In genomic region chrX:36587304-36588209, GRCm38 (mm10) we compare ENCODE assay signal across 12 mouse cellular contexts. TPM values are rescaled to one million over a fixed set of nuclear protein-coding genes. Genes with fewer than 3 reads are reported as not detected.
DNase-seq lines count a peak whose midpoint lies in the region; ATAC-seq lines count a peak whose summit lies in the region.
"Had no signal": no experiment of that assay in that cellular context is flagged by ENCODE, and none has a peak within 500 bp of the region (broad histone marks: within the 10 kb centered on the region; RNA-seq: fewer than 3 reads in every experiment).

No protein-coding gene starts in this region.

- DNase-seq in left cerebral cortex, postnatal 10 days (ENCODE audit: extremely low spot score in 1 of 2, low spot score in 2 of 2), result peak; percentile 22 to 39
- no peak for DNase-seq in left cerebral cortex, adult 9 months (ENCODE audit: low spot score in 2 of 2)
- peak; percentile 52 for DNase-seq in brain, embryonic 18.5 days (ENCODE audit: low read depth, low spot score)
- DNase-seq in frontal cortex, postnatal 10 days (ENCODE audit: low spot score in 2 of 2), result no peak
- no peak for DNase-seq in urinary bladder, postnatal 25 days (ENCODE audit: low spot score)
- no peak for DNase-seq in heart, postnatal 36 days
- DNase-seq: cerebellum, adult 2 months; gastrocnemius, postnatal 14 days had no signal

- no peak overlapping the region for H3K4me3 ChIP-seq in hindbrain, embryonic 13.5 days
- H3K4me3 ChIP-seq in midbrain, embryonic 15.5 days, result no peak overlapping the region
- H3K4me3 ChIP-seq: megakaryocyte, embryonic 14.5 days had no signal

- no peaks in the 10 kb centered on the region for H3K9me3 ChIP-seq in hindbrain, embryonic 13.5 days
- H3K9me3 ChIP-seq in midbrain, embryonic 15.5 days, result no peaks in the 10 kb centered on the region
- H3K9me3 ChIP-seq: megakaryocyte, embryonic 14.5 days had no signal

- peaks cover 3% of the 10 kb centered on the region; the same call in 1 of the 2 replicates for H3K4me1 ChIP-seq in hindbrain, embryonic 13.5 days (replicated peaks)
- H3K4me1 ChIP-seq in midbrain, embryonic 15.5 days, result peaks cover 10% of the 10 kb centered on the region

- intact Hi-C loops in left cerebral cortex, postnatal 10 days (cut with DNase I), result no loop called here
- intact Hi-C loops in heart, postnatal 36 days (cut with DNase I), result no loop called here

- H3K36me3 ChIP-seq in hindbrain, embryonic 13.5 days, result no peaks in the 10 kb centered on the region
- H3K36me3 ChIP-seq in midbrain, embryonic 15.5 days (replicated peaks), result no peaks in the 10 kb centered on the region

- H3K9ac ChIP-seq in hindbrain, embryonic 13.5 days, result no peak overlapping the region
- no peak overlapping the region for H3K9ac ChIP-seq in midbrain, embryonic 15.5 days

- H3K27me3 ChIP-seq in hindbrain, embryonic 13.5 days, result no peaks in the 10 kb centered on the region
- no peaks in the 10 kb centered on the region for H3K27me3 ChIP-seq in midbrain, embryonic 15.5 days (replicated peaks)

- peak; percentile 94 for ATAC-seq in hindbrain, embryonic 13.5 days (ENCODE audit: low FRiP score)
- ATAC-seq in midbrain, embryonic 15.5 days (replicated peaks), result peak; percentile 95
- ATAC-seq: Patski had no signal

- 59% methylated on average over 8 of the region's 8 CpGs for WGBS in hindbrain, embryonic 13.5 days
- whole genome bisulfite sequencing in midbrain, embryonic 15.5 days, result 47% methylated on average over 8 of the region's 8 CpGs

- 0 out of 2 replicates have a peak overlapping the region, but pooled peaks have one; percentile 17 for H3K4me2 ChIP-seq in hindbrain, embryonic 13.5 days
- H3K4me2 ChIP-seq in midbrain, embryonic 15.5 days, result 0 out of 2 replicates have a peak overlapping the region, but pooled peaks have one; percentile 14

- peak overlapping the region; percentile 87 for H3K27ac ChIP-seq in hindbrain, embryonic 13.5 days
- peak overlapping the region; percentile 86 for H3K27ac ChIP-seq in midbrain, embryonic 15.5 days

RNA-seq across cellular contexts. Expression of gene Pgrmc1, which starts 10.4 kb away (rescaled TPM):
- 100 to 1,000 TPM; 327 to 343 TPM for total RNA-seq in left cerebral cortex, postnatal 10 days (2021)
- 587 and 603 TPM in 2 replicates for polyA plus RNA-seq in hindbrain, embryonic 13.5 days (2015; fragmentation: Nextera tagmentation; extraction: Ambion mirVana)
- 682 and 686 TPM in 2 replicates for polyA plus RNA-seq in midbrain, embryonic 15.5 days (2015; fragmentation: Nextera tagmentation; extraction: Ambion mirVana)
- 10 to 100 TPM; 20.2 to 23.2 TPM for total RNA-seq in heart, postnatal 36 days (2021)

RNA-seq across cellular contexts. Expression of gene Akap17b, which starts 57.6 kb away (rescaled TPM):
- 10 to 100 TPM in 1 of 2 experiments, 1 to 10 TPM in 1; 8.1 to 10.2 TPM for total RNA-seq in left cerebral cortex, postnatal 10 days (2021)
- 5.6 TPM in 2 replicates for polyA plus RNA-seq in hindbrain, embryonic 13.5 days (2015; fragmentation: Nextera tagmentation; extraction: Ambion mirVana)
- 6.0 and 6.1 TPM in 2 replicates for polyA plus RNA-seq in midbrain, embryonic 15.5 days (2015; fragmentation: Nextera tagmentation; extraction: Ambion mirVana)
- 1 to 10 TPM; 2.3 to 2.4 TPM for total RNA-seq in heart, postnatal 36 days (2021)

Comparison
In these comparisons a context has a peak if more than half of its experiments do, and no peak if none do; other contexts are left out.
1. DNase-seq: peak in left cerebral cortex, postnatal 10 days (2 of 2) and brain, embryonic 18.5 days (single experiment); none in left cerebral cortex, adult 9 months (0 of 2), frontal cortex, postnatal 10 days (0 of 2), urinary bladder, postnatal 25 days (single experiment) and heart, postnatal 36 days (0 of 2).
2. RNA of gene Pgrmc1, which starts 10.4 kb away (total RNA-seq): 327 to 343 TPM in left cerebral cortex, postnatal 10 days; 20.2 to 23.2 TPM in heart, postnatal 36 days; every median in the first group is over 10 times any median in the second.